Mouse (Mus musculus): ENCODE results near the gene Vmn2r40. TPM values are rescaled to one million over a fixed set of nuclear protein-coding genes. Genes with fewer than 3 reads are reported as not detected.
"Not testable (repeated sequence)": the region's sequence is repeated elsewhere in the genome, so short reads cannot be mapped to it uniquely, and the experiment has no call there.

Gene Vmn2r40
- total RNA-seq (2021) = not detected
- long read RNA-seq, experiment 1 = 0 reads
- long read RNA-seq, experiment 2 = 0 reads

DNA sequence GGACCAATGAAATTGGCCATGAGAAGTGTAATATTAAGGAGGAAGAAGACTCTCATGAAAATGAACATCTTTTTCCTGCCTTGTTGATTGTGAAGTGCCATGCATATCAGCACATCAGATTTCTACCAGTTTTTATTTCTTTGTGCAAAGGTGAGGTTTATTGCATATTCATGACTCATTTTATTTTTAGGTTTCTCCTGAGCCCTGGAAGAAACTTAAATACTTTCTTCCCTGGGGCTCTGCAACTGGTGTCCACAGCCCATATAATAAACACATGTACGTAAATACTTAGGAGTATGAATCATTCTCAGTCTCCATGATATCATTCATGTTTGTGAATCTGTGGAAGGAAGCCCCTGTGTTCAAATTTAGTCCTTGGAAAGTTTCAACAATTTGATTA, at the start of gene Vmn2r40:
Vmn2r40 (minus strand) TSS at position 101 of the 400 bp plus-strand sequence.
- DNase-seq = not testable (repeated sequence)

Other genes starting within 250 kb of the Vmn2r40 start
- gene Vmn2r39, start 99.4 kb upstream of the Vmn2r40 start, total RNA-seq (2021) = not detected
- gene Vmn2r38, start 166.4 kb upstream of the Vmn2r40 start, total RNA-seq (2021) = not detected